Mouse (Mus musculus): ENCODE results near the gene Agtr1b.

Agtr1b gene

DNA sequence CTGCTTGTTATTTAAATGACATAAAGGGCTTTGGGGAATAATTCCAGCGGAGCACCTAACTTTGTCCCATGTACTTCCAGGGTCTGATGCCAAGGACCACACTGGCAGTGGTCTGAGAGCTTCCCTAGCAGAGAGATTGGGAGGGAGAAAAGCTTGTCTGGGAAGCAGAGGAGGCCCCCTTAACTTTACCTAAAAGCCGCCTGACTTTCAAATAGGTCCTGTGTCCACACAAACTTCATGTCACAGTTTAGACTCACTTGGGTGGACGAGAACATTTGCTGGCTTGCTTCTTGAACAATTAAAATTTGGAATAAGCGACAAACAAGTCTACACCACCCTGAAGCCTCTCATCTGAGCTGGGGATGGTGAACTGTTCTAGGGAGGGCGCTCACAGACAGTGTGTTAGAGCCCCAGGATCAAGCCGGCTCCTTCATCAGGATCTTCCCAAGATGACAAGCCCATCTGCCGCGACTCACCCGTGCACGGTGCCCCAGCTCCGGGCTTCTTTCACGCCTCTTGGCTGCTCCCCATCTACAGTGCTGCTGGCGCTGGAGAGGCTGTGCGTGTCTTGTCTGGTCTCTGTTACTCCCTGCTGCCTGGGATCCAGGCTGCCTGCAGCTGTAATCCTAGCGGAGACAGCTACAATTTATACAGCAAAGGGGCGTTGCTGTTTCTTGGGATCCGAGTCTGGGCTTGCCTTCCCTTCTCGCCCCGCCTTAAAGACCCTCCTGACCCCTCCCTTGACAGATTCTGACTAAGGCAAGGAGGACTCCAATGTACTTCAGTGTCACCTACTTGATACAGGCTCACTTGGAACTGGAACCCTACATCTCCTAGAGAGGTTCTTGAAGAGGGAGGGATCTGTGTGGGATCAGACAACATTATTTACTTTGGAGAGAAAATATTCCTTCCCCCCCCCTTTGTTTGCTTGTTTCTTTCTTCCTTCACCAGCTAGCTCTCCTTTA, at the start of gene Agtr1b:
Agtr1b (minus strand) TSS at position 620 of the 965 bp plus-strand sequence.
- no peak for DNase-seq (ENCODE audit: low read depth)

GRCm38 (mm10) chr3:20353598-20353997, 13.4 kb downstream of the Agtr1b start:
- no peak for DNase-seq (ENCODE audit: low read depth)

DNA sequence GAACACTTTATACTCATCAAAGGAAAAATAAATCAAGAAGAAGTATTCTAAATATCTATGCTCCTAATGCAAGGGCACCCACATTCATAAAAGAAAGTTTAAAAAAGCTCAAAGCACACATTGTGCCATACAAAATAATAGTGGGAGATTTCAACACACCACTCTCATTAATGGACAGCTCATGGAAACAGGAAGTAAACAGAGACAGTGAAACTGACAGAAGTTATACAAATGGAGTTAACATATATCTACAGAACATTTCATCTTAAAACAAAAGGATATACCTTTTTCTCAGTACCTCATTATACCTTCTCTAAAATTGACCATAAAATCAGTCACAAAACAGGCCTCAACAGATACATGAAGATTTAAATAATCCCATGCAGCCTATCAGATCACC, 18.8 kb downstream of the Agtr1b start:
- no peak for DNase-seq (ENCODE audit: low read depth)

- DNase-seq (ENCODE audit: low read depth), result no peak
Observed at GRCm38 (mm10) chr3:20340402-20340801, 26.6 kb downstream of the Agtr1b start.

DNA sequence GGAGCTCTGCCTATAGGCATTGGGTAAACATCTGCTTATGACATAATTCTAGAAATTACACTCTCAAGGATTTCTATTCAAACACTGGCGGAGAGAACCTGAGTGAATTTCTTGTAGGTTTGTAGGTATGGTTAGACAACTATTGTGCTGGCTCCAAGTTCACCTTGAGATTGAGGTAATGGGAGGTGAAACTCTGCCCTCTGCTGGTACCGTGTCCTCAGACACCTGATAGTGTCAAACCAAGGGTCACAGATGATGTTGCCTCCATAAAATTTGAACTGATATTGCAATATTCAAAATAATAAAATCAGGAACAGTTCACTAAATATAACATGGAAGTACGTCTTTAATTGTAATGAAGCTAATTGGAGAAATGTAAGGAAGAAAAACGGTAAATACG, 32.3 kb downstream of the Agtr1b start:
- DNase-seq (ENCODE audit: low read depth), result peak; percentile 23

- no peak for DNase-seq (ENCODE audit: low read depth)
Observed at GRCm38 (mm10) chr3:20317233-20317632, 49.7 kb downstream of the Agtr1b start.

- DNase-seq (ENCODE audit: low read depth), result no peak
Observed at GRCm38 (mm10) chr3:20309142-20309541, 57.8 kb downstream of the Agtr1b start.

- no peak for DNase-seq (ENCODE audit: low read depth)
Observed at GRCm38 (mm10) chr3:20307256-20307655, 59.7 kb downstream of the Agtr1b start.

DNA sequence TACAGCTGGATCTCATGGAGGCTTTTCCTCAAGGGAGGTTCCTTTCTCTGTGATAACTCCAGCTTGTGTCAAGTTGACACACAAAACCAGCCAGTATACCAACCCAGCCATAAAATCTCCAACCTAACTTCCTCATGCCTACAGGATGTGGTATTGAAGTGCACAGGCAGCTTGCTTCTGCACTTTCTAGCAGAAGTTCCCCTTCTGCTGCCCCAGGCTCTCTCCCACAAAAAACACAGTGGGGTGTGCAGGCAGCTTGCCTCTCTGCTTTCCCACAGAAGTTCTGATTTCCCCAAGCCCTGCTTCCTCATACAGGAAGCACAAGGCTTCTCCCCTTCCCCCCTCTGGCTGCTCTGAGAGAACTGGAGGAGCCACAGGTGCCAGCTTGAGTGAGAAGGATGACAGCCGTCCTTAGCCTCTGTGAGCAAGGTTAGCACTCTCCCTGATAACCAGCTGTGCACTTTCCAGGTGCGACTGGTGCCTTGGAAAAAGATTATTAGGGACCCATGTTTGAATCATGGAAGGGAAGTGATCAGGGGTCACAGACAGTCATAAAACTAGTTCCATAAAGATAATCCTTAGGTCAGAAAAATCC, 62.1 kb downstream of the Agtr1b start:
- DNase-seq (ENCODE audit: low read depth), result peak; percentile 13

DNA sequence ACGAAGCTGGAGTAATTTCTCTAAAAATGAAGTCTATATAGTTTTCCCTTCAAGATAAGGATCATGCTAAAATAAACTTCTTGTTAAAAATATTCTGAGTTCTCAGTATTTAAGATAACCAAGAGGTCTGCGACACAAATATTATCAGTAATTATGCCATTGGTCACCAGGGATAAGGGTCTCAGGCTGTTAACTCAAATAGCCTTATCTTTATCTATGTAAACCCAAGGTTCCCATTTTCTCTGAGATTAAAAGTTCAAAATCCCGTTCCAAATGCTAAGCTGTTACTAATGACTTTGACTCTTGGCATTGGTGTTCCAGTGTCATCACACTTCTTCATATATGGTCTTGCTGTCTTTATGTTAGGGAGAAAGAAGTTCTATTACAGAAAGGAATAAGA, 71.4 kb downstream of the Agtr1b start:
- DNase-seq (ENCODE audit: low read depth), result no peak

DNA sequence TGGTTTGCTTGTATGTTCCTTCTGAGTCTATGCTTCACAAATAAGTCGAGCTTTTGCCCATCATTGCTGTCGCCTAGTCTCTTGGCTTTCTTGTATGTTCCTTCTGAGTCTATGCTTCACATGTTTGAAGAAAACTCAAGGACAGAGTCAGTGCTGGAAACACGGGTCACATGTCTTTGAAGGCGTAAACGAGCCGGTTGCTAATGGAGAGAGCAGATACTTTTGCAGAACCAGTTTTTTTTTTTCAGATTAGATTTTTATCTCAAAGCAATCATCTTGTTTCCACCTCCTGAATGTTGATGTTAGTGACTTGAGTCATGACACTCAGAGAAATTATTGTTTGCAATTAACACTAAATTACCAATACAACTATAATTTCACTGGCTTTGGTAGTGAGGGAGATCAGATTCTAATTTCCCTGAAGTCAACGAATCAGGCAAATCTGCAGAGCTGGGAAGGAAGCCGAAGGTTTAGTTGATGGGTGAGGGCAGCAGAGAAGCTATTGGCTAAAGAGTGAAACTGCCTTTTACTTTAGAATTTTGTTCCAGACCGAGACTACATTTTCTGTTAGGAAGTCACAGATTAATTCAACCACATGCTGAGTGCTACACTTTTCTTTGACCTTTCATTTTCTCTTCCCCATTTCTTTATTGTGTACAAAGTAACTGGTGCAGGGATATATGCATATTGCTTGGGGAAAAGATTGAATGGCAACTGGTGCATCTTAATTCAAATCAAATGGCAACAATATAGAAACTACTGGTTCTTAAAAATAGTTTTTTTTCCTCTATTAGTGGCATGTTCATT, 72.2 kb downstream of the Agtr1b start:
- DNase-seq (ENCODE audit: low read depth), result no peak

- DNase-seq (ENCODE audit: low read depth), result no peak
Observed at GRCm38 (mm10) chr3:20291370-20291769, 75.6 kb downstream of the Agtr1b start.

DNA sequence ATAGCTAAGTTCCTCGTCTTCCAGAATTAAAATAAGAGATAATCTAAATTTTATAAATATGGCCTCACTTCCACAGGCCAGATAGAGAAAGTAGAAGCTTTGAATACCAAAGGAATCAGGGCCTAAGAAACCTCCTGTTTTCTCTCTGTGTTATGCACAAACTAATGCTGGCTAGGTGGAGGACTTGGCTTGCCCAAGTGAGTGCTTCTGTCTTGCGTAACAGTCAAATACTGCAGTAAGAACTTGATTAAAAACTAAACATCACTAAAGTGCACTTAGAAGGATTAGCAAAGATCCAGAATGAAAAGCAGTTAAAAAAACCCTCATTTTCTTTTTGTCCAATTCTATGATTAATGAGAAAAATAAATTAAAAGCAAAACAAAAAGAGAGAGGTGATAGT, 78.2 kb downstream of the Agtr1b start:
- DNase-seq (ENCODE audit: low read depth), result no peak

DNA sequence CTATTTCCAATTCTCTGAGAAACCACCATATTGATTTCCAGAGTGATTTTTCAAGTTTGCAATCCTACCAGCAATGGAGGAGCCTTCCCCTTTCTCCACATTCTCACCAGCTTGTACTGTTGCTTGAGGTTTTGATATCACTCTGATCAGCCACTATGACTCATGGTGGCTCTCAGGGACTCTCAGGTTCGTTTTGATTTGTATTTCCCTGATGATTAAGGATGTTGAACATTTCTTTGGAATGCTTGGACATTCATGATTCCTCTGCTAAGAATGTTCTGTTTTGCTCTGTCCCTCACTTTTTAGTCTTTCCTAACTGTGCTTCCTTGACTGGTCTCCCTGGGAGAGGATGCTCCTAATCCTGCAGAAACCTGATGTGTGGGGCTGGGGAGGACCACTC, 85.2 kb downstream of the Agtr1b start:
- DNase-seq (ENCODE audit: low read depth), result no peak

- DNase-seq (ENCODE audit: low read depth), result no peak
Observed at GRCm38 (mm10) chr3:20275633-20276032, 91.3 kb downstream of the Agtr1b start, which contains the start of gene Cpb1. TSS of gene Cpb1 (minus strand) at chr3:20275733.
